17 mouse cellular contexts compared by ENCODE assay signal in the genomic region with DNA sequence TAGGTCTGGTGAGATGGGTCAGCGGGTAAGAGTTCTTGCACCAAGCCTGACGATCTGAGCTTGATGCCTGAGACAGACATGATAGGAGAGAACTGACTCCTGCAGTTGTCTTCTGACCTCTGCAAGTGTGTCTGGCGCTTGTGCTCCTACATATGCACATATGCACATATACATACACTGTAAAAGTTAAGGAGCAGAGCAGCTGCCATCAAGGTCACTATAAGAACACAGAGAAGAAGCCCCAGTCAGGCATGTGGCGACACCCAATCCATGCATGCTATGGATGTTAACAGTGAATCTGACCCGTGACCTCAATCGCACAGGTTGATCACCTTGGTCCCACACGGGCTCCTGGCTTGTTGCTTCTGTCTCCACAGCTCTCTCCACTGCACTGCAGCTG.
"Had no signal": no experiment of that assay in that cellular context is flagged by ENCODE, and none has a peak within 500 bp of the region (broad histone marks: within the 10 kb centered on the region; RNA-seq: fewer than 3 reads in every experiment).

No protein-coding gene starts in this region.

- H3K4me2 ChIP-seq: liver, embryonic 15.5 days; lung, embryonic 15.5 days; midbrain, embryonic 12.5 days; neural tube, embryonic 12.5 days had no signal

- DNase-seq: liver, postnatal 0 days; lung, adult 2 months; lung, postnatal 14 days; lung, postnatal 36 days; midbrain, embryonic 14.5 days; right cerebral cortex, postnatal 14 days; spleen, adult 18-20 months; thymus, adult 18-20 months; thymus, postnatal 14 days; thymus, postnatal 36 days had no signal

- ATAC-seq: liver, postnatal 0 days; lung, postnatal 0 days; midbrain, embryonic 16.5 days had no signal

- H3K4me3 ChIP-seq: liver, embryonic 15.5 days; lung, embryonic 15.5 days; midbrain, embryonic 10.5 days; midbrain, embryonic 12.5 days; neural tube, embryonic 12.5 days had no signal

- H3K27me3 ChIP-seq: liver, embryonic 15.5 days; lung, embryonic 15.5 days; midbrain, embryonic 12.5 days; neural tube, embryonic 12.5 days had no signal
